ENCODE assay signal across 7 mouse cellular contexts in the genomic region with DNA sequence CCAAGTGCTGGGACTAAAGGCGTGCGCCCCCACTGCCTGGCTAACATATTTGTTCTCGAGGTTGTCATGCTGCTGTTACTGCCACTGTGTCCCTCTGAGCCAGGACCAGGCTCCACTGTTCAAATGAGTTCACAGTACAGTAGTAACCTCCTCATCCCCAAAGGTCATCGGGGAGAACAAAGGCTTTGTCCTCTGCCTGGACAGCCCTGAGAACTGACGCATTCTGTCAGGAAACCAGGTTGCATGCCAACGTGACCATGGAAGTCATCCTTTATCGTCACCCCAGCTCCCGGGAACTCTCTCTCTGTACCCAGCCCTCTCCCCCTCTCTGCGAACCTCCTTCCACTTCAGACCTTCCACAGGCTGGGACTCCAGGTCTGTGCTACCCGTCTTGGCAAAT.
"Had no signal": no experiment of that assay in that cellular context is flagged by ENCODE, and none has a peak within 500 bp of the region (broad histone marks: within the 10 kb centered on the region; RNA-seq: fewer than 3 reads in every experiment).

No protein-coding gene starts in this region.

- DNase-seq: lung, adult 2 months; lung, postnatal 14 days; lung, postnatal 36 days; right cerebral cortex, postnatal 14 days; thymus, adult 2 months; thymus, postnatal 25 days; thymus, postnatal 4 days had no signal
